Mouse (Mus musculus): ENCODE measurements around the gene Defb5. TPM values are rescaled to one million over a fixed set of nuclear protein-coding genes. Genes with fewer than 3 reads are reported as not detected.
"Not testable (repeated sequence)": the region's sequence is repeated elsewhere in the genome, so short reads cannot be mapped to it uniquely, and the experiment has no call there.

Defb5 gene
- not detected in 2 replicates for polyA plus RNA-seq (2014; fragmentation: Nextera tagmentation; extraction: Ambion mirVana)

DNA sequence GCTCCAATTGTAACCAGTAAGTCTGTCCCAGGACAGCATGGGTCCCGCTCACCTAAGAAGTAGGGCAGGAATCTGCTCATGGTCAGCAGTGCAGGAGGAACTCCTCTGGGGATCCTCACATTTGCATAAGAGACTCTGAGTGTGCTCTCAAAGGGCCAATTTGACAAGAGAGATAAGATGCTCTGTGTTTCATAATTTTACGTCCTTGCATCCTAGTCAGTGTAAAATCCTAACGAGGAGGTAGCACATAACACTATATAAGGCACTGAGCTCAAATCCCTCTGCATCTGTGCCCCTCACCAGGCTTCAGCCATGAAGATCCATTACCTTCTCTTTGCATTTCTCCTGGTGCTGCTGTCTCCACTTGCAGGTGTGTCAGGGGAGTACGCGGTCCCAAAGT, at the start of gene Defb5:
Gene Defb5, plus strand, starts transcription at position 301 of the 400 bp plus-strand sequence.
- 97% methylated on average over 5 of the region's 5 CpGs for WGBS
- H3K4me1 ChIP-seq (ENCODE audit: control insufficient read depth, insufficient read depth, low read length), result no peaks in the 10 kb centered on the region
- no peak for ATAC-seq (ENCODE audit: low FRiP score, low TSS enrichment)

DNA sequence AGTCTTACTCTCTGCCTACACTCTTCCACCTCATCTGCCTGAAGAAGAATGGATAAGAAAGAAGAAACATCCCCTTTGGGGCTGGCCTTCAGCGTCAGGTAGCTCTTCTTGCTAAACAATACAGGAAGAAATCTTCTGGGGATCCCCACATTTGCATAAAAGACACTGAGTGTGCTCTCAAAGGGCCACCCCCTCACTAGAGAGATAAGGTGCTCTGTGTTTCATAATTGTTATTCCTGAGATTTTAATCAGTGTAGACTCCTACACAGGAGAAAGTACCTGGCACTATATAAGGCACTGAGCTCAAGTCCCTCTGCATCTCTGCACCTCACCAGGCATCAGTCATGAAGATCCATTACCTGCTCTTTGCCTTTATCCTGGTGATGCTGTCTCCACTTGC, 22.2 kb upstream of the Defb5 start, which contains the start of gene Defb6:
Gene Defb6, plus strand, starts transcription at position 318 of the 400 bp plus-strand sequence.
- H3K4me1 ChIP-seq (ENCODE audit: control insufficient read depth, insufficient read depth, low read length), result no peaks in the 10 kb centered on the region
- WGBS, result 52% methylated on average over 1 of the region's 1 CpGs
- no peak within 1 kb of the TSS for H3K9ac ChIP-seq (ENCODE audit: low read depth, low read length)
- no peak within 1 kb of the TSS for H3K27ac ChIP-seq (ENCODE audit: low read depth, low read length)
- H3K4me3 ChIP-seq (ENCODE audit: low read length), result no peak within 1 kb of the TSS
- no peaks in the 10 kb centered on the region for H3K9me3 ChIP-seq (ENCODE audit: control insufficient read depth, low read length)
- H3K36me3 ChIP-seq (ENCODE audit: control insufficient read depth, insufficient read depth, low read length), result no peaks in the 10 kb centered on the region
- no peaks in the 10 kb centered on the region for H3K27me3 ChIP-seq (ENCODE audit: control insufficient read depth, insufficient read depth, low read length)
- ATAC-seq (ENCODE audit: low FRiP score, low TSS enrichment), result no peak
- H3K4me2 ChIP-seq (replicated peaks; ENCODE audit: low read depth, low read length), result no peak within 1 kb of the TSS

More for the DNA sequence above, at the start of gene Defb5:
- no peak within 1 kb of the TSS for H3K27ac ChIP-seq (ENCODE audit: low read depth, low read length)
- no peaks in the 10 kb centered on the region for H3K27me3 ChIP-seq (ENCODE audit: control insufficient read depth, insufficient read depth, low read length)
- no peaks in the 10 kb centered on the region for H3K9me3 ChIP-seq (ENCODE audit: control insufficient read depth, low read length)
- no peak within 1 kb of the TSS for H3K9ac ChIP-seq (ENCODE audit: low read depth, low read length)
- H3K36me3 ChIP-seq (ENCODE audit: control insufficient read depth, insufficient read depth, low read length), result no peaks in the 10 kb centered on the region
- H3K4me3 ChIP-seq (ENCODE audit: low read length), result no peak within 1 kb of the TSS
- H3K4me2 ChIP-seq (replicated peaks; ENCODE audit: low read depth, low read length), result no peak within 1 kb of the TSS

DNA sequence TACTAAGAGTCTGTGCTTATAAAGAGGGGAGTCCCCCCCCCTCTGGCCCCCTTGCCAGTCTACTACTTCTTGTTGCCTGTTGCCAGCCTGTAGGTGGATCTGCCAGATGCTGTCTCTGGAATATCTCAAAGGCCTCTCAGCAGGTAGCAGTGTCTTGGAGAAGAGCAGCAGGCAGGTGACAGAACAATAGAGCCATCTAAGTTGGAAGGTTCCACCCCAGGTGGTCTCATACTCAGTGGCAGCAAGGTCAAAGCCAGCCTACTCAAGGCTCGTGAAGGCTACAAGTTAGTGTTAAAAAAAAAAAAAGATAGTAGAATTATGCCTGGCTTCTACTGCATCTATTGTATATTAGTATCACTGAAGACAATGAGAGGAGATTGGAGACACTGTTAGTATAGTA, 9.3 kb upstream of the Defb5 start:
- WGBS, result 79% methylated on average over 1 of the region's 1 CpGs
- no peak overlapping the region for H3K4me3 ChIP-seq (ENCODE audit: low read length)
- no peaks in the 10 kb centered on the region for H3K27me3 ChIP-seq (ENCODE audit: control insufficient read depth, insufficient read depth, low read length)
- ATAC-seq (ENCODE audit: low FRiP score, low TSS enrichment), result no peak
- no peak overlapping the region for H3K27ac ChIP-seq (ENCODE audit: low read depth, low read length)
- H3K4me2 ChIP-seq (replicated peaks; ENCODE audit: low read depth, low read length), result no peak overlapping the region
- no peaks in the 10 kb centered on the region for H3K9me3 ChIP-seq (ENCODE audit: control insufficient read depth, low read length)
- no peak overlapping the region for H3K9ac ChIP-seq (ENCODE audit: low read depth, low read length)
- H3K4me1 ChIP-seq (ENCODE audit: control insufficient read depth, insufficient read depth, low read length), result no peaks in the 10 kb centered on the region
- H3K36me3 ChIP-seq (ENCODE audit: control insufficient read depth, insufficient read depth, low read length), result no peaks in the 10 kb centered on the region

GRCm38 (mm10) chr8:19239616-19240015, 7.8 kb upstream of the Defb5 start, which contains the start of gene Defb46:
Gene Defb46, plus strand, starts transcription at chr8:19239916.
- Histone ChIP-seq H3K4me2 (replicated peaks; ENCODE audit: low read depth, low read length) (no peak within 1 kb of the TSS), H3K4me1 (ENCODE audit: control insufficient read depth, insufficient read depth, low read length) (no peaks in the 10 kb centered on the region), H3K9ac (ENCODE audit: low read depth, low read length) (no peak within 1 kb of the TSS), H3K27ac (ENCODE audit: low read depth, low read length) (no peak within 1 kb of the TSS), H3K36me3 (ENCODE audit: control insufficient read depth, insufficient read depth, low read length) (no peaks in the 10 kb centered on the region), H3K27me3 (ENCODE audit: control insufficient read depth, insufficient read depth, low read length) (no peaks in the 10 kb centered on the region), H3K9me3 (ENCODE audit: control insufficient read depth, low read length) (no peaks in the 10 kb centered on the region), H3K4me3 (ENCODE audit: low read length) (no peak within 1 kb of the TSS)
- WGBS, result 73% methylated on average over 2 of the region's 2 CpGs
- no peak for ATAC-seq (ENCODE audit: low FRiP score, low TSS enrichment)

DNA sequence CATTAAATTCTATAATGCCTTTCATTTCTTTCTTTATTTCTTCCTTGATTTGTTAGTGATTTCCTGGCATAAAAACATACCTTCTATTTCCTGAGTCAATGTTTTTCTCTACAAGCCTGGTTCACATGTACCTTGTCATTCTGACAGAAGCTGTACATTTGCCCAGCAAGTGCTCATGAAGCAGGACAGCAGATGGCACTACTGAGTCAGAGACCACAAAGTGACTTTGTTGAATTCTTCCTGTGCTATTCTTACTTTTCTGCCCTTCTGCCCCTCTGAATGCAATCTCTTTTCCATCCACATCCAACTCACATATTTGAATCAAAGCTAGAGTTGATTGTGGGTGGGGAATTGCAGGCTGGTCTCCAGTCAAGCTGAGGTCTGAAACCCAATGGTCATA, 10.8 kb downstream of the Defb5 start:
- H3K36me3 ChIP-seq (ENCODE audit: control insufficient read depth, insufficient read depth, low read length), result no peaks in the 10 kb centered on the region
- H3K4me1 ChIP-seq (ENCODE audit: control insufficient read depth, insufficient read depth, low read length), result no peaks in the 10 kb centered on the region
- H3K9me3 ChIP-seq (ENCODE audit: control insufficient read depth, low read length), result no peaks in the 10 kb centered on the region
- ATAC-seq (ENCODE audit: low FRiP score, low TSS enrichment), result no peak
- no peak overlapping the region for H3K4me3 ChIP-seq (ENCODE audit: low read length)
- H3K9ac ChIP-seq (ENCODE audit: low read depth, low read length), result no peak overlapping the region
- no peaks in the 10 kb centered on the region for H3K27me3 ChIP-seq (ENCODE audit: control insufficient read depth, insufficient read depth, low read length)
- no peak overlapping the region for H3K27ac ChIP-seq (ENCODE audit: low read depth, low read length)
- no peak overlapping the region for H3K4me2 ChIP-seq (replicated peaks; ENCODE audit: low read depth, low read length)

DNA sequence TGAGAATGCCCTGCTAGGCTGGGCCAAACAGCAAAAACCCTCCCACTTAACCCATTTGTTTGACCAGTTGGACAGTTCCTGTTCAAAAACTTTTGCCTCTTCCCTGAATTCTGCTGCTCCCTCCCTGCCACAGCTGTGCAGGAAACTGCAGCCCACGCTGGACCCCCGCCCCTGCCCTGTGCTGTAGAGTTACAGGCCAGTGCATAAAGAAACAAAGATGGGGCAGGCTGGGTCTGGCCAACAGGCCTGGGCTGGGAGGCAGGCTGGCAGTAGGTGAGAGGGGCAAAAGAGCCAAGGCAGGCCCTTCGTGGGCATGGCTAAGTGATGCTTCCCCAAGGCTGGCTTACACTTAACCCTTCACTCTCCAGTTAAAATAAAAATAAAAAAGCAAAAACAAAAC, 12.3 kb downstream of the Defb5 start:
- H3K27me3 ChIP-seq (ENCODE audit: control insufficient read depth, insufficient read depth, low read length), result no peaks in the 10 kb centered on the region
- H3K4me3 ChIP-seq (ENCODE audit: low read length), result no peak overlapping the region
- H3K9me3 ChIP-seq (ENCODE audit: control insufficient read depth, low read length), result no peaks in the 10 kb centered on the region
- H3K4me1 ChIP-seq (ENCODE audit: control insufficient read depth, insufficient read depth, low read length), result no peaks in the 10 kb centered on the region
- peak; percentile 81; the same call in 1 of the 2 replicates for ATAC-seq (ENCODE audit: low FRiP score, low TSS enrichment)
- no peak overlapping the region for H3K4me2 ChIP-seq (replicated peaks; ENCODE audit: low read depth, low read length)
- no peak overlapping the region for H3K9ac ChIP-seq (ENCODE audit: low read depth, low read length)
- H3K36me3 ChIP-seq (ENCODE audit: control insufficient read depth, insufficient read depth, low read length), result no peaks in the 10 kb centered on the region
- H3K27ac ChIP-seq (ENCODE audit: low read depth, low read length), result no peak overlapping the region
- 29% methylated on average over 3 of the region's 3 CpGs for WGBS

- H3K9me3 ChIP-seq (ENCODE audit: control insufficient read depth, low read length); H3K4me2 ChIP-seq (replicated peaks; ENCODE audit: low read depth, low read length); ATAC-seq (ENCODE audit: low FRiP score, low TSS enrichment); H3K27ac ChIP-seq (ENCODE audit: low read depth, low read length); H3K36me3 ChIP-seq (ENCODE audit: control insufficient read depth, insufficient read depth, low read length); H3K4me1 ChIP-seq (ENCODE audit: control insufficient read depth, insufficient read depth, low read length); H3K4me3 ChIP-seq (ENCODE audit: low read length); H3K9ac ChIP-seq (ENCODE audit: low read depth, low read length); H3K27me3 ChIP-seq (ENCODE audit: control insufficient read depth, insufficient read depth, low read length): not testable (repeated sequence)
- WGBS, result 53% methylated on average over 2 of the region's 2 CpGs
Observed at GRCm38 (mm10) chr8:19293060-19293459, 45.7 kb downstream of the Defb5 start, which contains the start of gene Defb3. Gene Defb3, plus strand, starts transcription at chr8:19293360.

DNA sequence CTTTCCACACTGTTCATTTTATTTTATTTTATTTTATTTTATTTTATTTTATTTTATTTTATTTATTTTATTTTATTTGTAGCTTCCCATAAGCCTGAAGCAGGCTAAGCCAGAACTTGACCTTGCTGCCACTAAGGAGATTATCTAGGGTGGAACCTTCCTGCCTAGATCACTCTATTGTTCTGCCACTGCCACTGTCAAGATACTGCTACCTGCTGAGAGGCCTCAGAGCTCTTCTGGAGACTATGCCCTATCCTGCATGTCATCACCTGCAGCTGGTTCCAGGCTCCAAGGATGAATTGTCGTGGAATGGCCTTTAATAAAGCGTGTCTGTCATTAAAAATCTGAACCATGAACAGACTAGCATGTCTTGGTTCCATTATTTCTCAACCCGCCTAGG, 51.0 kb downstream of the Defb5 start:
- ATAC-seq (ENCODE audit: low FRiP score, low TSS enrichment); H3K36me3 ChIP-seq (ENCODE audit: control insufficient read depth, insufficient read depth, low read length); H3K4me1 ChIP-seq (ENCODE audit: control insufficient read depth, insufficient read depth, low read length); H3K27me3 ChIP-seq (ENCODE audit: control insufficient read depth, insufficient read depth, low read length); H3K9ac ChIP-seq (ENCODE audit: low read depth, low read length); H3K9me3 ChIP-seq (ENCODE audit: control insufficient read depth, low read length); H3K4me3 ChIP-seq (ENCODE audit: low read length); H3K27ac ChIP-seq (ENCODE audit: low read depth, low read length); H3K4me2 ChIP-seq (replicated peaks; ENCODE audit: low read depth, low read length): not testable (repeated sequence)
- 69% methylated on average over 3 of the region's 3 CpGs for WGBS

Measured in kidney, embryonic 14.5 days (tissue).